Mouse (Mus musculus): Measurements from ENCODE around the gene Ddx31.

Ddx31 gene
- long read RNA-seq, experiment 1, partial matches to known transcripts: 1 of 5 reads
- long read RNA-seq, experiment 1, other reads (novel, unspliced or antisense): 1 of 5 reads
- long read RNA-seq, experiment 2, transcript Ddx31-201 (20 exons, 3,271 nt): major isoform, 5 of 8 reads
- long read RNA-seq, experiment 2, partial matches to known transcripts: 0 of 8 reads
- long read RNA-seq, experiment 2, other reads (novel, unspliced or antisense): 3 of 8 reads

- intact Hi-C loops (cut with DNase I): loop anchor here (5.0 kb wide), 1 partner anchor 83 kb away; no protein-coding TSS in a partner anchor
These were observed at the start of gene Ddx31, which contains the start of gene Gtf3c4 for GRCm38 (mm10) chr2:28840222-28840951. Gene Ddx31, plus strand, starts transcription at chr2:28840406. Gene Gtf3c4, minus strand, starts transcription at chr2:28840360.

- intact Hi-C loops (cut with DNase I): no loop called here
These were observed 47.1 kb upstream of the Ddx31 start for GRCm38 (mm10) chr2:28792931-28793610.

GRCm38 (mm10) chr2:28794623-28795022 lies 45.6 kb upstream of the Ddx31 start:
- intact Hi-C loops (cut with DNase I): no loop called here

- intact Hi-C loops (cut with DNase I): no loop called here
These were observed 43.9 kb upstream of the Ddx31 start for GRCm38 (mm10) chr2:28796298-28796697.

- intact Hi-C loops (cut with DNase I): no loop called here
These were observed 42.6 kb upstream of the Ddx31 start for GRCm38 (mm10) chr2:28797490-28798106.

DNA sequence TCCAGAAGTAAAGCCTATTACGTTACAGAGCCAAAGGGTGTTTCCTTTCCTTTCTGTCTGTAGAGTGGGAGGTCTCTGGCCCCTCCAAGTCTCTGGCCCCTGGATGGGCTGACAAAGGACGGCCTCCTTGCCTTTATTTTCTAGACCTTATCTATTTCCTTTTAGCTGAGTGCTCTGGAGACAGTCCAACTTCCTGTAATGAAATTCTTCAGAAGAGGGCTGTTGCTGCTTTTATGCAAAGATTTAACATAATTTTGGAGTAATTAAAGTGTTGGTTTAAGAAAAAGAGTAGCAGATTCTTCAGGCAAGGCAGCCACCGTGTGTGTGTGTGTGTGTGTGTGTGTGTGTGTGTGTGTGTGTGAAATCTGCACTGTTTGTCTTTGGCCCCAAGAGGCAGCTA lies 41.8 kb upstream of the Ddx31 start:
- intact Hi-C loops (cut with DNase I): no loop called here

- intact Hi-C loops (cut with DNase I): no loop called here
These were observed 40.6 kb upstream of the Ddx31 start for GRCm38 (mm10) chr2:28799575-28799974.

GRCm38 (mm10) chr2:28803406-28803805 lies 36.8 kb upstream of the Ddx31 start:
- intact Hi-C loops (cut with DNase I): no loop called here

GRCm38 (mm10) chr2:28808841-28809240 lies 31.4 kb upstream of the Ddx31 start:
- intact Hi-C loops (cut with DNase I): no loop called here

- intact Hi-C loops (cut with DNase I): no loop called here
These were observed 29.8 kb upstream of the Ddx31 start for GRCm38 (mm10) chr2:28810260-28811013.

GRCm38 (mm10) chr2:28818866-28819265 lies 21.3 kb upstream of the Ddx31 start:
- intact Hi-C loops (cut with DNase I): no loop called here

GRCm38 (mm10) chr2:28829265-28829664 lies 10.9 kb upstream of the Ddx31 start:
- intact Hi-C loops (cut with DNase I): no loop called here

DNA sequence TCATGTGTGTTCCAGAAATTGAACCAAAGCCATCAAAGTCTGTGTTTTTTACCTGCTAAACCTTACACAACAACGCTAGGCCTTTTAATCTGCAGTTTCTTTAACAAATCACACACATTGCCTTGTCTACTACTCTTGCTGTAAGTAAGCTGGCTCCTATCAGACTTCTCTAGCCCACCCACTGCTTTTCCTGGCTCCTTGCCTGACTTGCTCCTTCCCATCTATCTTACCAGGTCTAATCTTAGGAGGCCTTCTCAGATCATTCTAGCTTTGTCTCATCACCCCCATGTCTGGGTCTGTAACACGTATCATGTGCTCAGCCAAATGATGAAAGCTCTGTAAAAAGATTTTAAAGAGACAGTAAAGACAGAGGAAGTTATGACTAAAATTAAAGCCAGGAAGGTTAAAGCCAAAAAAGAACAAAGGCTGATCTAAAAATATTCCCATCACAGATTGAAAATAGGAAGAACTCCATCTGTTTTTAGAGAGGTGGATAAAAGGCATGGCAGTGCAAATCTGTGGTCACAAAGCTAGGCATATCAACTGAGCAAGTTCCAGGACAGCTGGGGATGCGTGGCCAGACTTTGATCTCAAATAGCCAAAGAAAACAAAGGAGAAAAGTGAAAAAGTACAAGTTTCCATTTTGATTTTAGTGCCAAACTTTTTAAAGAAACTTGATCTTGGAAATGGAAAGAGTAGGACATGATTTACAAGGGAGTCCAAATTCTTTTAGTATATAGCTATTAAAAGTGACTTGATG lies 3.8 kb upstream of the Ddx31 start:
- intact Hi-C loops (cut with DNase I): loop anchor here (10.0 kb wide), 1 partner anchor 152 kb away; no protein-coding TSS in a partner anchor

- intact Hi-C loops (cut with DNase I): loop anchor here (5.0 to 10.0 kb wide), 2 partner anchors 82 to 155 kb away; no protein-coding TSS in a partner anchor
These were observed 545 bp upstream of the Ddx31 start for GRCm38 (mm10) chr2:28839501-28840221.

DNA sequence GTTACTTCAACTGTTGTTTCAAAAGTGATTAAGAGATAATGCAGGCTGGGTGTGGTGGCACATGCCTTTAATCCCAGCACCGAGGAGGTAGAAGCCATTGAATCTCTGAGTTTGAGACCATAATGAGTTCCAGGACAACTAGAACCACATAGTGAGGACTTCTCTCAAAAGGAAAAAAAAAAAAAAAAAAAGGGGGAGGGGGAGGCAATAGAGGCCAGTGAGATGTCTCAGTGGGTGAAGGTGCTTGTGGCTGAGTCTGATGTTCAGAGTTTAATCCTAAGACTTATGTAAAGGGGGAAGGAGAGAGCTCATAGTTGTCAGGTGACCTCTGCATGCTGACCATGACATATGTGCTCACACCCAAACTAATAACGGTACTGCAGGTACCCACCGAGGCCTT lies 1.8 kb downstream of the Ddx31 start:
- intact Hi-C loops (cut with DNase I): loop anchor here (5.0 kb wide), 1 partner anchor 85 kb away; no protein-coding TSS in a partner anchor

GRCm38 (mm10) chr2:28848879-28849278 lies 8.7 kb downstream of the Ddx31 start:
- intact Hi-C loops (cut with DNase I): no loop called here

GRCm38 (mm10) chr2:28852594-28852993 lies 12.4 kb downstream of the Ddx31 start:
- intact Hi-C loops (cut with DNase I): no loop called here

DNA sequence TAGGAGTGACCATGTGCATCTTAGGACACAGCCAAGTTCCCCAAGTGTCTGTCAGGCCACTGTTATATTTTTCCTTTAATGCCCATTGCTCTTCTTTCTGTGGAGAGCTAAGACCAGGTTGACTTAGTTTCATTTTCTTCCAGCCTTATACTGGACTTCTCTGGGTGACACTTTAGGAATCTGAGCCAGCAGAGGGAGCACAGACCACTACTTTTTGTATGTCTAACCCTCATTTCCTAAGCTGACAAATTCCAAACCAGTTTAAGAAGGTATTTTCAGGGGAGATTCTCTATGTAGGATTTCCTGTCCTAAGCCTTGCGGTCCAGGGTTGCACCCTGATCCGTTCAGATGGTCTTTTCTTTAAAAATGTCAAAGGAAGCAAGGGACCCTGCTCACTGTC lies 15.6 kb downstream of the Ddx31 start:
- intact Hi-C loops (cut with DNase I): no loop called here

DNA sequence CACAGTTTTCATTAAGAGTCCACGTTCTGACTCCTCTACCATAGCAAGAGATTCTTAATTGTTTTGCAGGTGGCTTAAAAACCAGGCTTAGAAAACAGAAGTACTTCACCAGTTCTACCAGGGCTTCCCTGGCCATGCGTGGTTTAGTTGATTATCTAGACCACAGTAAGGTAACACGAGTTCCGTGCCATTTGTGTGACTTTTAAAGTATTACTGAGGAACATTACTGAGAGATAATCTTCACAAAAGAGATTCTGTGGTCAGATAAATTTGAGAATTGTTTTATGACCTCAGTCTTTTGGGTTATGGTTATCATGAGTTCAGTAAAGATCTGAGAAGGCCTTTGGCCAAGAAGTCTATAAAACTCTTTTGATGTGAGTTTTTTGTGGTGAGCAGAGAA lies 19.1 kb downstream of the Ddx31 start:
- intact Hi-C loops (cut with DNase I): no loop called here
